Mouse (Mus musculus) ES-E14 (cell line): ENCODE data around the gene Slc37a1. TPM values are rescaled to one million over a fixed set of nuclear protein-coding genes. Genes with fewer than 3 reads are reported as not detected.

ENCODE experiments used
- DNase-seq: peaks from one replicate; pipeline ENCODE4 v3.0.0-alpha.2; 2013; ENCODE audit warnings: low read depth, low spot score
- H3K27ac ChIP-seq: 2 replicates; pipeline ENCODE4 v1.5.1; 2012; ENCODE audit warnings: low read depth, mild to moderate bottlenecking, low read length, moderate library complexity, mixed read lengths; ENCODE audit not compliant: poor library complexity, insufficient read depth, severe bottlenecking
- H3K36me3 ChIP-seq: 2 replicates; pipeline ENCODE4 v1.6.1; 2012; ENCODE audit warnings: mild to moderate bottlenecking, low read length, moderate library complexity, mixed read lengths; ENCODE audit not compliant: control insufficient read depth, poor library complexity, insufficient read depth, severe bottlenecking
- H3K4me1 ChIP-seq, 2 experiments: fragments of 150-350 bp in 1 of 2; sonication (generic) in 1 of 2; 2 replicates each; pipeline ENCODE4 v1.6.1; 2012; ENCODE audit warnings: low read length in 2 of 2, mild to moderate bottlenecking in 1 of 2, mixed read lengths in 1 of 2; ENCODE audit not compliant: control insufficient read depth in 2 of 2, insufficient read depth in 2 of 2, poor library complexity in 1 of 2
- H3K4me3 ChIP-seq, 2 experiments: fragments of 150-350 bp in 1 of 2; sonication (generic) in 1 of 2; 2 replicates each; pipeline ENCODE4 v1.5.1; 2012; ENCODE audit warnings: low read length in 2 of 2, low read depth in 1 of 2, mild to moderate bottlenecking in 1 of 2, mixed read lengths in 1 of 2; ENCODE audit not compliant: insufficient read depth in 1 of 2, poor library complexity in 1 of 2, severe bottlenecking in 1 of 2
- H3K9ac ChIP-seq: 2 replicates; pipeline ENCODE4 v1.6.1; 2012; ENCODE audit warnings: low read depth, mild to moderate bottlenecking, low read length, mixed read lengths; ENCODE audit not compliant: poor library complexity, insufficient read depth, severe bottlenecking
- H3K9me3 ChIP-seq: fragments of 150-350 bp; sonication (generic); 2 replicates; pipeline ENCODE4 v1.6.1; 2012; ENCODE audit warnings: low read depth, mild to moderate bottlenecking, low read length; ENCODE audit not compliant: control insufficient read depth, insufficient read depth
- CHD2 ChIP-seq: IDR thresholded peaks from 2 replicates; pipeline ENCODE4 v1.6.1; 2014; ENCODE audit warnings: mild to moderate bottlenecking, low read depth, low read length, inconsistent platforms
- HCFC1 ChIP-seq: IDR thresholded peaks from 2 replicates; pipeline ENCODE4 v1.6.1; 2012; ENCODE audit warnings: low read length, inconsistent platforms, borderline replicate concordance; ENCODE audit not compliant: insufficient read depth
- MAFK ChIP-seq: IDR thresholded peaks from 2 replicates; pipeline ENCODE4 v1.6.1; 2014; ENCODE audit warnings: mild to moderate bottlenecking, low read depth, low read length, inconsistent platforms; ENCODE audit not compliant: insufficient read depth
- ZC3H11A ChIP-seq: IDR thresholded peaks from 2 replicates; pipeline ENCODE4 v1.6.1; 2012; ENCODE audit warnings: low read depth, mild to moderate bottlenecking, inconsistent platforms, low read length, borderline replicate concordance
- ZNF384 ChIP-seq: IDR thresholded peaks from 2 replicates; pipeline ENCODE4 v1.6.1; 2012; ENCODE audit warnings: low read depth, low read length, inconsistent platforms
- in situ Hi-C, 2 experiments: fragments of 600-800 bp; cut with MboI; formaldehyde crosslinking; loops; one replicate each; pipeline ENCODE4 v1.15.1; 2025; ENCODE audit warnings: low sequenced_read_pairs in 2 of 2, inconsistent platforms in 1 of 2; ENCODE audit not compliant: unreplicated experiment in 2 of 2
- total RNA-seq: library from RNA; depleted of rRNA; stranded (reverse); fragments of 300-350 nt; gene quantifications from 2 replicates; pipeline ENCODE4 v1.2.3, GENCODE M21; 2012

Gene Slc37a1
- total RNA-seq, 1 experiment, result 37.5 TPM

GRCm38 (mm10) chr17:31281830-31282686, 4.5 kb upstream of the Slc37a1 start:
- H3K9ac ChIP-seq, result peak overlapping the region; percentile 43; the same call in 1 of the 2 replicates
- in situ Hi-C loops, result no loop called here
- no peak for DNase-seq
- H3K4me3 ChIP-seq, result no peak overlapping the region
- peak overlapping the region; percentile 57; the same call in 1 of the 2 replicates for H3K27ac ChIP-seq
- H3K9me3 ChIP-seq, result no peaks in the 10 kb centered on the region
- no peaks in the 10 kb centered on the region for H3K36me3 ChIP-seq
- TF ChIP-seq ZNF384, result no peak
- TF ChIP-seq CHD2, result no peak
- TF ChIP-seq ZC3H11A, result no peak
- TF ChIP-seq MAFK, result no peak
- no peak for TF ChIP-seq HCFC1
- H3K4me1 ChIP-seq, result peaks cover 0 to 13% of the 10 kb centered on the region in 2 experiments; a peak in 1 of 4 replicates

DNA sequence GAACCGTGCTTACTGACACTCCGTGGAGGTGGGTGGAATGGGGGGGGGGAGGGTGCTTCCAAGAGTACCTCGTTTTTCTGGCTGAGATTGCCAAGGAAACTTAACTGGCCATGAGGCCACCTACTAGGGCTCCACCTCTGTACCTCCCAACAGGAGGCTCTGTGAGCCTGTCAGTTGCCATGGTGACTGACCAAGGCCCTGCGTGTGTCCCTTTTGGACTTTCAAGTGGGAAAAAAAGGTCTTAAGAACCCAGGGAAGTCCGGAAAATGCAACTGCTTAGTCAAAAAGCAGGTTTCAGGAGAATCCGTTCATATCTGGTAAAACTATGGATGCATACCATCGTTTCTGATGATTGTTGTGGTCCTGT, 3.9 kb upstream of the Slc37a1 start:
- Histone ChIP-seq H3K9me3 (no peaks in the 10 kb centered on the region), H3K27ac (peak overlapping the region; percentile 57; the same call in 1 of the 2 replicates), H3K36me3 (no peaks in the 10 kb centered on the region), H3K4me1 (peaks cover 0 to 16% of the 10 kb centered on the region in 2 experiments; a peak in 1 of 4 replicates), H3K9ac (peak overlapping the region; percentile 43; the same call in 1 of the 2 replicates), H3K4me3 (no peak overlapping the region)
- TF ChIP-seq CHD2 (no peak), MAFK (no peak), ZC3H11A (no peak), ZNF384 (no peak), HCFC1 (no peak)
- in situ Hi-C loops, result no loop called here
- DNase-seq, result no peak

DNA sequence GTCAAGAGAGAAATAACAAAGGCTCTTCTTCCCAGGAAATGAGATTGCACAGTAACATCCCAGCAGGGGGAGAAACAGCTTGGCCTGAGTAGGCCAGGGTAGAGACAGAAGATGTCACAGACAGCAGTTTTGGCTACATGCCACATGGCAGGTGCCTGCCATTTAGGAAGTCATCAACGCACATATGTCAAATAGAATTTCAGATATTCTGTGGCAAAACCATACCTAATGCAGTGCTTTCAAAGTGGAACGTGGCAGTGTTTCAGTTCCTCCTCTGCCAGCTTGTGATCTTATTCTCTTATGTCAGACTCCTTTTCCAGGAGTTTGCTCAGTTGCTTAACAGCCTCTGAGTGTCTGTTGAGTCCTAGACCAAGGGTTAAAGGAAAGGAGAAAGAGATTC, 725 bp upstream of the Slc37a1 start:
- no peak overlapping the region for H3K9ac ChIP-seq
- TF ChIP-seq ZC3H11A (no peak), HCFC1 (no peak), ZNF384 (no peak), MAFK (no peak), CHD2 (no peak)
- peaks cover 0 to 30% of the 10 kb centered on the region in 2 experiments; a peak in 2 of 4 replicates for H3K4me1 ChIP-seq
- H3K36me3 ChIP-seq, result no peaks in the 10 kb centered on the region
- no peak for DNase-seq
- H3K9me3 ChIP-seq, result no peaks in the 10 kb centered on the region
- H3K4me3 ChIP-seq, result no peak overlapping the region
- H3K27ac ChIP-seq, result no peak overlapping the region
- in situ Hi-C loops, result no loop called here

- Histone ChIP-seq H3K9ac (peak overlapping the region; percentile 86), H3K9me3 (no peaks in the 10 kb centered on the region), H3K4me1 (peaks cover 0 to 28% of the 10 kb centered on the region in 2 experiments; a peak in 2 of 4 replicates), H3K36me3 (no peaks in the 10 kb centered on the region), H3K4me3 (peak overlapping the region; percentile 80 to 97), H3K27ac (no peak overlapping the region; the same call in 1 of the 2 replicates)
- TF ChIP-seq MAFK (no peak), CHD2 (no peak), ZNF384 (no peak), HCFC1 (no peak), ZC3H11A (no peak)
- no peak for DNase-seq
- in situ Hi-C loops, result no loop called here
These were observed 624 bp downstream of the Slc37a1 start for GRCm38 (mm10) chr17:31287216-31287615.
